8 mouse cellular contexts compared by ENCODE assay signal in genomic region chrX:103185781-103186430, GRCm38 (mm10). TPM values are rescaled to one million over a fixed set of nuclear protein-coding genes. Genes with fewer than 3 reads are reported as not detected.
DNase-seq lines count a peak whose midpoint lies in the region; ATAC-seq and TF ChIP-seq lines count a peak whose summit lies in the region.

No protein-coding gene starts in this region.

- 18% methylated on average over 20 of the region's 20 CpGs for WGBS in heart, embryonic 11.5 days (ENCODE audit: insufficient replicate concordance)
- WGBS in forebrain, embryonic 15.5 days = 15% methylated on average over 20 of the region's 20 CpGs
- 25% methylated on average over 20 of the region's 20 CpGs for WGBS in macrophage (ENCODE audit: missing documents)

- intact Hi-C loops in left cerebral cortex, postnatal 4 days (cut with DNase I) = loop anchor here (10.0 kb wide), 1 partner anchor 231 kb away; no protein-coding TSS in a partner anchor

- no peaks in the 10 kb centered on the region for H3K36me3 ChIP-seq in heart, embryonic 11.5 days (ENCODE audit: control insufficient read depth, insufficient read depth, low read length)
- no peaks in the 10 kb centered on the region for H3K36me3 ChIP-seq in E14TG2a.4 (ENCODE audit: insufficient read depth, low read length)
- H3K36me3 ChIP-seq in forebrain, embryonic 15.5 days = no peaks in the 10 kb centered on the region
- no peaks in the 10 kb centered on the region for H3K36me3 ChIP-seq in macrophage (ENCODE audit: inconsistent target)

- H3K27me3 ChIP-seq in heart, embryonic 11.5 days (ENCODE audit: control insufficient read depth, insufficient read depth, low read length) = peaks cover 16% of the 10 kb centered on the region; the same call in 1 of the 2 replicates
- H3K27me3 ChIP-seq in E14TG2a.4 (ENCODE audit: insufficient read depth, low read length) = peaks cover 13% of the 10 kb centered on the region
- H3K27me3 ChIP-seq in forebrain, embryonic 15.5 days = no peaks in the 10 kb centered on the region

- no peak overlapping the region for H3K27ac ChIP-seq in heart, embryonic 11.5 days (ENCODE audit: low read depth, low read length)
- H3K27ac ChIP-seq in forebrain, embryonic 15.5 days (replicated peaks) = peak overlapping the region; percentile 86
- H3K27ac ChIP-seq in macrophage = no peak overlapping the region

- H3K79me2 ChIP-seq in macrophage (ENCODE audit: inconsistent target) = no peaks in the 10 kb centered on the region

- DNase-seq in heart, adult 11 months = no peak
- DNase-seq in spleen, postnatal 14 days (ENCODE audit: low spot score in 2 of 2) = no peak
- DNase-seq in left cerebral cortex, postnatal 4 days = no peak
- DNase-seq in layer of hippocampus, postnatal 25 days (ENCODE audit: extremely low spot score in 1 of 2, low spot score in 1 of 2) = no peak

- no peak for ATAC-seq in heart, embryonic 11.5 days (replicated peaks; ENCODE audit: insufficient number of reproducible peaks, low FRiP score, low TSS enrichment)
- ATAC-seq in forebrain, embryonic 15.5 days (replicated peaks) = peak; percentile 47

- peak overlapping the region; percentile 41 for H3K4me3 ChIP-seq in heart, embryonic 11.5 days (ENCODE audit: low read depth, low read length)
- H3K4me3 ChIP-seq in E14TG2a.4 (replicated peaks; ENCODE audit: low read length) (peak overlapping the region; percentile 65), macrophage (ENCODE audit: inconsistent target) (peak overlapping the region; percentile 3; the same call in 1 of the 2 replicates)
- peak overlapping the region; percentile 54 for H3K4me3 ChIP-seq in forebrain, embryonic 15.5 days

- H3K4me1 ChIP-seq in heart, embryonic 11.5 days (ENCODE audit: control insufficient read depth, insufficient read depth, low read length) = no peaks in the 10 kb centered on the region
- H3K4me1 ChIP-seq in E14TG2a.4 (replicated peaks; ENCODE audit: low read depth, low read length) = no peaks in the 10 kb centered on the region
- H3K4me1 ChIP-seq in forebrain, embryonic 15.5 days = no peaks in the 10 kb centered on the region

- H3K9ac ChIP-seq in heart, embryonic 11.5 days (ENCODE audit: low read depth, low read length) = no peak overlapping the region
- H3K9ac ChIP-seq in forebrain, embryonic 15.5 days (replicated peaks) = peak overlapping the region; percentile 55

- no peak for TF ChIP-seq CTCF in E14TG2a.4 (conservative IDR thresholded peaks at IDR 0.05; ENCODE audit: low read length)

- no peaks in the 10 kb centered on the region for H3K9me3 ChIP-seq in heart, embryonic 11.5 days (replicated peaks; ENCODE audit: control insufficient read depth, low read length)
- no peaks in the 10 kb centered on the region for H3K9me3 ChIP-seq in E14TG2a.4 (ENCODE audit: low read length)
- no peaks in the 10 kb centered on the region for H3K9me3 ChIP-seq in forebrain, embryonic 15.5 days

- H3K4me2 ChIP-seq in heart, embryonic 11.5 days = peak overlapping the region; percentile 64
- peak overlapping the region; percentile 45 for H3K4me2 ChIP-seq in forebrain, embryonic 15.5 days (replicated peaks)

RNA-seq across cellular contexts. Expression of gene Nap1l2, which starts 0.5 kb away (rescaled TPM):
- polyA plus RNA-seq in heart, embryonic 11.5 days (2014; fragmentation: Nextera tagmentation; extraction: Ambion mirVana) = 1.1 and 1.4 TPM in 2 replicates
- 40.3 and 42.8 TPM in 2 replicates for polyA plus RNA-seq in forebrain, embryonic 15.5 days (2015; fragmentation: Nextera tagmentation; extraction: Ambion mirVana)
- total RNA-seq in macrophage (2018; cell fraction: chromatin; rRNA removed) = under 1 TPM in 1 of 26 experiments, not detected in 25; 0.41 TPM
- under 1 TPM in 19 of 26 experiments, not detected in 7; 0.04 to 0.16 (median 0.07) TPM for total RNA-seq in macrophage (2018; cell fraction: cytosol; rRNA removed)
- total RNA-seq in macrophage (2018; cell fraction: nucleus; rRNA removed) = under 1 TPM in 5 of 26 experiments, not detected in 21; 0.17 to 0.61 (median 0.44) TPM
- polyA plus RNA-seq in macrophage (2018) = 0.17 to 0.19 TPM in 2 of 3 replicates, not detected in the other
- 10 to 100 TPM; 45.5 to 49.3 TPM for total RNA-seq in left cerebral cortex, postnatal 4 days (2021)
- 10 to 100 TPM; 81.3 to 83.3 TPM for total RNA-seq in layer of hippocampus, postnatal 25 days (2021)

Comparison
In these comparisons a context has a peak if more than half of its experiments do, and no peak if none do; other contexts are left out.
1. H3K4me3 ChIP-seq: peak in every context shown above with its lines; median percentile 65 in E14TG2a.4; 54 in forebrain, embryonic 15.5 days; 41 in heart, embryonic 11.5 days; 3 in macrophage.
2. RNA of gene Nap1l2, which starts 0.5 kb away (polyA plus RNA-seq): 40.3 to 42.8 TPM in forebrain, embryonic 15.5 days; 1.1 to 1.4 TPM in heart, embryonic 11.5 days and 0.17 to 0.19 TPM in macrophage; every median in the first group is over 10 times any median in the second.